Mouse (Mus musculus) thymus, postnatal 10 days (tissue): ENCODE measurements around the gene Hes6.

Source experiments
- DNase-seq, 2 experiments: peaks; one replicate each; pipeline ENCODE4 v3.0.0; 2021; ENCODE audit warnings: low spot score in 2 of 2

The Hes6 gene

DNA sequence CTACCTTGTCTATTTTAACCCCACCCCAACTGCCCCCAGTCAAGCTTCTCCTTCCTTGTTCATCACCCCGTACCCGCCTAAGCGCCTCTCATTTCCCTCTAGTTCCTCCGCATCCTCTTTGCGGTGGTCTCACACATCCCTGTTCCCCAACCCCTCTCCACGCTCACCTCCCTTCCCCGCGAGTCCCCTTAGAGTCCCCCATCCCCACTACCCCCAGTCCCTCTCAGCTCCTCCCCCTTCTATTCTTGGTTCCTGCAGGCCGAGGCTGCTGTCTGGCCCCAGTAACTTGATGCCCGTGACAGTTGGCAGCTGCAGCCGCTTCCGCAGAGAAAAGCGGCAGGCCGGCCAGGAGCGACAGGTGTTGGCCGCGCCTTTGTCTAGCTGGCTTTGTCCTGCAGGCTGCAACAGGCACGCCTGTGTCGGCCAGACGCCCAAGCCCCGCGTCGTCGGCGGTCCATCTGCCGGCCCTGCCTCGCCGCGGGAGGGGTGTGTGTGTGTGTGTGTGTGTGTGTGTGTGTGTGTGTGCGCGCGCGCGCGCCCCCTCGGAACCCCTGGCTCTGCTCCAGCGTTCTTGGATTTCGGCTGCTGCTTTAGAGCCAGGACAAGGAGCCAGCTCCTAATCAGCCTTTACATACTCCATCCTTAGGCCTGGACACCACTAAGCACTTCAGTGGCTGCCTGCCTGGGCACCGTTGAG is at the start of gene Hes6:
TSS of gene Hes6 (minus strand) at position 141 of the 697 bp plus-strand sequence.
- peak; percentile 40 to 49 for DNase-seq

- no peak for DNase-seq
These were observed 49.6 kb upstream of the Hes6 start for GRCm38 (mm10) chr1:91463336-91463995.

DNA sequence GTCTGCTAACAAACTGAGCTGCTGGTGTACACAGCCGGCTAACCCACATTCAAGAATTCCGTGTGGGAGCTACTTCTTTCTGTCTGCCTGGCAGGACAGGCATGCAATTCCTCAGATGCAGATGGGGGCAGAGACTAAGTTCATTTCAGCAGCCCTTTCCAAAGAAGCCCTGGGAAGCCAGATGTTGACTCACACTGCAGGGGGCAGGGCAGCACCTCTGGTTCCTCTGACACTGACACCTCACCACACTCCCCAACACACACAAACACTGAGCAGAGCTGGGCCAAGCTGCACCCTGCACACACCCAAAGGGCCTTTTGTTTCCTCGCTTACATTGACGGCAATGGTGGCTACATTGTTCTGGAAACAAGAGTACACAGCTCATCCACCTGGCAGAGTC is 46.7 kb upstream of the Hes6 start:
- no peak for DNase-seq

DNA sequence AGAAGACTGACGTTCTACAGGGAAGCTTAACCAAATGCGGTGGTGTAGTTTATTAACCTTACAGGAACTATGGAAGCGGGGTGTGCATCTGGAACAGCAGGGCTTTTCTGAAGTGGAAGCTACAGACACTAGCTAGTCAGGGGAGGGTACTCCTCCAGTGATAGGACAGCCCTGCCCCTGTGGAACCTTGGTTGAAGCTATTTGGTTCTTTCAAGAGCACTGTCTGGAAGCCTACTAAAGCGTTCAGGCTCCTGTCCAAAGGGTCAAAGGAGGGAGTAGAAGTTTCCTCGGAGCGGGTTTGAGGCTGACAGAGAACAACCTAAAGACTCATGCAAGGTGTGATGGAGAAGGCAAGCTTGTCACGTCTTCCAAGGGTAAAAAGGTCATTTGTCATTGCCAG is 46.2 kb upstream of the Hes6 start:
- DNase-seq: no peak

GRCm38 (mm10) chr1:91459059-91459809 is 45.4 kb upstream of the Hes6 start, which contains the start of gene Per2:
Gene Per2 (minus strand): TSS chr1:91459324.
- peak; percentile 99 for DNase-seq

DNA sequence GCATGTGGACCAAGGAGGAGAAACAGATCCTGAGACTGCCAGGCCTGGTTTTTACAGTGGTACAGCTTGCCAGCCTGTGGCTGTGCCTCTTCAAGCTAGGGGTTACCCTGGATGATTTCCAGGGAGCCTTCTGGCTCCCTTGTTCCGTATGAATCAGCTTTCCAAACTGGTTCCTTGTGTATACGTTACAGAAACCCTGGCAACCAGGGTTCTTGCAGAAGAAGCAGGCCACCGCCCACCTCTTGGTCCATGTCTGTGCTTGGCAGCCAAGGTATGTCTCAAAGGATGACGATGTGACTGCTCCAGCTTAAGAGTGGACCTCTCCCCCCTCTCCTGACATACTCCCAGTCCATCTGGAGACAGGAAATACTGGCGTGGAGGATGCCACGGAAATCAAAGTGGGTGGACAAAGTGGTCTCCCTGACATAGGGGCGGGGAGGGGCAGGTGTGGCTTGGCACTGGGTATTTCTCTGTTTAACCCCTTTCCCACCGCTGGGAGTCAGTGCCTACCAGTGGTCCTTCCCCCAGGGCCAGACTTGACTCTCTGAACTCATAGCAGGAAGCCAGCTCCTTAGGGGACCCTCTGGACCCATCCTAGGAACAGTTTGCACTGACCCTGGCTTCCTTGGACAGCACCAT is 44.5 kb upstream of the Hes6 start:
- no peak for DNase-seq

DNA sequence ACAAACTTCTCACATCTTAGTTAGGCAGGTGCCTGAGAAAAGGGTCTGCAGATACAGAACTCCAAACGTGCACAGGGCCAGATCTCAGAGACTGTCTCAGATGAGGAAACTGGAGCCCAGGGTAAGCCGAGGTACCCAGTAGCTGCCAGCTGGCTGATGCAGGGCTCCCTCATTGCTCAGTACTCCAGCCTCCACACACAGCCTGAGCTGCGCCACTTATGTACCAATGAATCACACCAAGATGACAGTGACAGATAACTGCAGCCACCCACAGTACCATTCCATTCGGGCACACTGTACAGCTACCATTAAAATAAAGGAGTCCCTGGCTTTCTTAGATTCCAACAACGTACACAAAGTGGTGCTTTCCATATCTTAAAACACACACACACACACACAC is 43.9 kb upstream of the Hes6 start:
- DNase-seq: no peak

DNA sequence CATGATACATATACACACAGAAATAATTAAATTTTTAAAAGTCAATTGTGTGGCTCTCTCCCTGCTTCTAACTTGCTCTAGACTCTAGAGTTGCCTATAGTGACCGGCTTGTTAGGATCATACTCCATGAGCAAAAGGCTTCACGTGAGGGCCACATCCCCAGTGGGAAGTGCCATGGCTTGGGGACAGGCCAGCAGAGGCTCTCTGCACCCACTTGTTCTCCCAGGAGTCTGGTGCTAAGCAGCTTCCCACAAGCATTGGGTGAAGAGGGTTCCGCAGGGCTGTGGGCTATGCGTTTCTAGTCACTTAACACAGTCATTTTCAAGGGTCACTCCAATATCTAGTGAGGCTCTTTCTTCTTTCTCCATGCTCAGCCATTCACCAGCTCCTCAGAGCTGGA is 43.3 kb upstream of the Hes6 start:
- no peak for DNase-seq

- no peak for DNase-seq
These were observed 42.5 kb upstream of the Hes6 start for GRCm38 (mm10) chr1:91456301-91456801.

GRCm38 (mm10) chr1:91455661-91456161 is 41.9 kb upstream of the Hes6 start:
- no peak for DNase-seq

DNA sequence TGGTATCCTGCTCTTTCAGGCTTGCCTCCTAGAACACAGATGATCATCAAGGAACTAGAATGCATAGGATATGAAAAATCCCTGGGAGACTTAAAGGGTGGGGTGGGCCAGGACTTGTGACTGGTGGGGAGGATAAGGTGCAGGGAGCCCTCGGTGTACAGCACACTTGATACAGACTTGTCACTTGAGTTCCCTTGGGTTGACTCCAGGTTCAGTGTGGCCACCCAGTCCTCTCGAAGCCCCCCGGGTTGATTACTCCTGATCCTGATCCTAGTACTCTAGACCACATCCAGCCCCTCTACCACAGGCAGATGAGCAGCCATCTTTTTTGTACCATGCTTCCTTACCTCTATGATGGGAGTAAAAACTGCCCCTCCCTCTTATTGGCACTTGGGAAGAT is 41.1 kb upstream of the Hes6 start:
- no peak for DNase-seq

DNA sequence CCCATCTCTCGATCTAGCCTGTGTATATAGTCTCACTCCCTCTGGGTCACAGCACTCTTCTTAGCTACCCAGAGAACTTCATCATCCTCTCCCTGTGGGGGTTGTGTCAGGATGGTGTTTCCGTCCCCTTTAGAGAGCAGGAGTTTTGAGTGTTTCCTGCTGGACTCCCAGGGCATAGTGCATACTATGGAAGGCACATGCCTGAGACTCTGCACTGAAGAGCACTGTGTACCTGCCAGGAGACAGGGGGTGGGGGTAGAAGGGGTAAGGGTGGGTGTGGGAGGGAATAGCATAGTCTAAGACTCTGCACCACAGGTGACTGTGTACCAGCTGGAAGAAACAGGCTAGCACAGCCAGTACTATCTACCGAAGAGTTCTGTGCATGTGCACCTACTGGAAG is 40.5 kb upstream of the Hes6 start:
- no peak for DNase-seq

- no peak for DNase-seq
These were observed 40.1 kb upstream of the Hes6 start for GRCm38 (mm10) chr1:91453932-91454331.

DNA sequence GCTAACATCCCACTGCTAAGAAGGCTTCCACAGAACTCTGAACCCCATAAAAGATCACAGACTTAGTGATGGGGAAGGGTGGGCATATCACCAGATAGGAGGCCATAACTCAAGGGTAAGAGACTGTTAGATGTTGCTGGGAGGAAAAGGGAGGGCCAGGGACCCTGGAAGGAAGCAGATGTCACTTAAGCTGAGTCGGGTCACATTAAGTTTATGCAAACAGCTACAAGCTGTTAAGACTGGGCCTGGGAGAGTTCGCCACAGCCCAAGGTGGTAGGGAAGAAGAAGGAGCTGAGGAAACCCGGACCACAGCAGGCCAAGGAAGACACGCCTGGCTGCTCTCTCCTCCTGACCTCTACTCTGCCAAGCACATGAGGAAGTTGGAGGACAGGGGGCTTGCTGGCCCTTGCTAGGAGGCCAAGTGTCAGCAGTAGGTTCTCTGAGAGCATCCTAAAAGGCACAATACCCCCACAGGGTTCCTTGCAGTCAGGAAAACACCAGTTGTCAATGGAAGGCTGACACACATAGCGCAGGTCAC is 37.8 kb upstream of the Hes6 start:
- no peak for DNase-seq

- no peak for DNase-seq
These were observed 37.0 kb upstream of the Hes6 start for GRCm38 (mm10) chr1:91450851-91451250.

DNA sequence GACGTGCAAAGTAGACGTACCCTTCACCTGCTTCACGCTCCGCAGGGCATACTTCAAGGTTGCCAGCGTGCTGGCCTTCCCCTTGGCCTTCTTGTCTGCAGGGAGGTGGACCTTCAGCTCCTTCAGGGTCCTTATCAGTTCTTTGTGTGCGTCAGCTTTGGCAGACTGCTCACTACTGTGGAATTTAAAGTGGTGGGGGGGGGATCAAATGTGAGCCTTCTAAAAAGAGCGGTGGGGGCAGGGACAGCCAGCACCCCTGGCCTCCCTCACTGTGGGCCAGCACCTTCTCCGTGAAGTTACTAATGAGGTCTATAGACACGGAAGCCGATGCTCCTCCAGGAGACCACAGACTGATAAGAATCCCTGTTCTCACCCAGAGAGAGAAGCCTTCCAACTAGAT is 34.9 kb upstream of the Hes6 start:
- no peak for DNase-seq

DNA sequence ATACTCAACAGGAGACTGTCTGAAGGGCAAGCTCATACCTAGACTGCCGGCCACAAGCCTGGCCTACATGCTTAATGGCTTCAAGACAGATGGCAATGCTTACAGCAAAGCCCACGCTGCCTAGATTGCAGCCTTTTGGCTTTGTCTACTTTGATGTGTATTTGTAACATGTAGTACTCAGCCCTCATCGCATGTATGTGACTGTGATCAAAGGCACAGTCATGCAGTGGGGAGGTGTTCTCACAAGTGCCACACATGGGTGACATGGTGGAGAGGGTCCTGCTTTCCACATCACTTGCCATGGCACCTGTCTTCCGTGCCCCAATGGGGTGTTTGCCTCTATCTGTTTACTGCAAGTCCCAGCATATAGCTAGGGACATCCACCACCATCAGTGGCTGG is 32.7 kb upstream of the Hes6 start:
- DNase-seq: no peak

DNA sequence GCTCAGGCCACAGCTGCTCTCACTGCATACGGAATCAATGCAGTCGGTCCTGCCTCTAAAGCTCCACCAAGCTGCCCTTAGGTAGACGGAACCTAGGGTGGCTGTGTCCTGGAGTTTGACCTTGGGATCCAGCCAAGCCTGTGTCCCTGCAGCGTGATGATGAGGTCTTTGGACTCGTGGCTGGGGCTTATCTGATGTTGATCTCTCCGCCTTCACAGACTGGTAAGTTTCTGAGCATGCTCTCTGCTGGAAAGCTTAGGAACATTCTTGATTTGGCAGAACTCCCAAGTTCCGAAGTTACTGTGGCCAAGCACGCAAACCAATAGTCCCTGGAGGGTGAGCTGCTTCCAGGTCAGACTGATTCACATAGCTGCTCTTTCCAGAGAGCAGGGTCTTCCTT is 32.2 kb upstream of the Hes6 start:
- DNase-seq: no peak

GRCm38 (mm10) chr1:91444841-91445830 is 31.3 kb upstream of the Hes6 start:
- no peak for DNase-seq

DNA sequence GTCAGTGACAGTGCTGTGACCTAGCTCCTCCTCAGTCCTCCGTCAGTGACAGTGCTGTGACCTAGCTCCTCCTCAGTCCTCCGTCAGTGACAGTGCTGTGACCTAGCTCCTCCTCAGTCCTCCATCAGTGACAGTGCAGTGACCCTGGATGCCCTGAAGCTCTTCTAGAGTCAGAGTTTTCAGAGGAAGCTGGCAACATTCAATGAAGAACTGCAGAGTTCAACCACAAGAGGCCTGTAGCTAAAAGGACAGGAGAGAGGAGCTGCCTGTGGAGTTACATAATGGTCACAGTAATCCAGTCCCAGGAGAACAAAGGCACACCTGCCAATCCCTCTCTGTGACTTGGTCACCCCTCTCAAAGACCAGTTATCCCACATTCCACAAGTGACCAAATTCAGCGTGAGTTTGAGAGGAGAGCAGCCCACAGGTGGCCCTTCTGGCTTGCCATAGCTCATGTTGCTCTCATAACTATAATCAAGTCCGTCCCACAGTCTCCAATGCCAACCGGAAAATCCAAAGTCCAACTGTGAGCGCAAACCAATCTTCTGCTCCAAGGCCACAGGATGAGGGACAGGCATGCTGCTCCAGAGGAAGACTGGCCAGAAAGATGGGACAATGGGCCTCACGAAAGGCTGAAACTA is 28.6 kb upstream of the Hes6 start:
- DNase-seq: no peak
